Mouse (Mus musculus) layer of hippocampus, adult 9-10 months (tissue): ENCODE measurements around the gene Bptf.
A peak's percentile ranks its signal among the peaks of the same experiment; 100 is the strongest.
"Not testable (repeated sequence)": the region's sequence is repeated elsewhere in the genome, so short reads cannot be mapped to it uniquely, and the experiment has no call there.

ENCODE experiments used
- DNase-seq: peaks from one replicate; pipeline ENCODE4 v3.0.0; 2022; ENCODE audit warnings: low spot score

The Bptf gene

GRCm38 (mm10) chr11:107054870-107055269, 77.1 kb downstream of the Bptf start:
- no peak for DNase-seq

GRCm38 (mm10) chr11:107046766-107047620, 84.9 kb downstream of the Bptf start:
- no peak for DNase-seq

GRCm38 (mm10) chr11:107045546-107045945, 86.4 kb downstream of the Bptf start:
- DNase-seq: no peak

- DNase-seq: peak; percentile 58
These were observed 87.6 kb downstream of the Bptf start for GRCm38 (mm10) chr11:107044321-107044720.

GRCm38 (mm10) chr11:107043361-107043760, 88.6 kb downstream of the Bptf start:
- no peak for DNase-seq

- DNase-seq: no peak
These were observed 90.5 kb downstream of the Bptf start for GRCm38 (mm10) chr11:107041396-107041795.

- DNase-seq: no peak
These were observed 92.5 kb downstream of the Bptf start for GRCm38 (mm10) chr11:107039417-107039816.

- no peak for DNase-seq
These were observed 97.7 kb downstream of the Bptf start for GRCm38 (mm10) chr11:107034085-107034810.

- no peak for DNase-seq
These were observed 100.3 kb downstream of the Bptf start for GRCm38 (mm10) chr11:107031635-107032034.

- DNase-seq: no peak
These were observed 102.4 kb downstream of the Bptf start for GRCm38 (mm10) chr11:107029536-107029935.

- no peak for DNase-seq
These were observed 103.2 kb downstream of the Bptf start for GRCm38 (mm10) chr11:107028754-107029153.

- DNase-seq: no peak
These were observed 103.7 kb downstream of the Bptf start for GRCm38 (mm10) chr11:107028275-107028618.

- no peak for DNase-seq
These were observed 104.3 kb downstream of the Bptf start for GRCm38 (mm10) chr11:107027431-107028274.

GRCm38 (mm10) chr11:107026554-107027430, 105.1 kb downstream of the Bptf start:
- DNase-seq: no peak

- DNase-seq: no peak
These were observed 106.3 kb downstream of the Bptf start, which contains the start of gene 1810010H24Rik for GRCm38 (mm10) chr11:107025411-107026321. TSS of gene 1810010H24Rik (plus strand) at chr11:107025681.

GRCm38 (mm10) chr11:107024406-107024805, 107.5 kb downstream of the Bptf start:
- no peak for DNase-seq

GRCm38 (mm10) chr11:107022050-107022683, 109.8 kb downstream of the Bptf start:
- no peak for DNase-seq

- not testable (repeated sequence) for DNase-seq
These were observed 112.2 kb downstream of the Bptf start for GRCm38 (mm10) chr11:107019722-107020121.

GRCm38 (mm10) chr11:107019318-107019717, 112.6 kb downstream of the Bptf start:
- DNase-seq: no peak

GRCm38 (mm10) chr11:107018606-107019005, 113.3 kb downstream of the Bptf start:
- DNase-seq: no peak
